Mouse (Mus musculus) limb, embryonic 12.5 days (tissue): Measurements from ENCODE around the gene Usp8. TPM values are rescaled to one million over a fixed set of nuclear protein-coding genes. Genes with fewer than 3 reads are reported as not detected.

Experiments used
- ATAC-seq: fragments of 200-750 bp; cut with Nextera tagmentation; 2 replicates; pipeline ENCODE4 v1.8.0; 2017; ENCODE audit warnings: low read depth, moderate TSS enrichment; ENCODE audit not compliant: insufficient number of reproducible peaks, insufficient read depth, low FRiP score, low TSS enrichment
- H3K27ac ChIP-seq: fragments of 300-500 bp; sonication (generic); 2 replicates; pipeline ENCODE4 v1.5.1; 2016; ENCODE audit warnings: mild to moderate bottlenecking, moderate library complexity
- H3K27me3 ChIP-seq: fragments of 300-500 bp; sonication (generic); 2 replicates; pipeline ENCODE4 v1.6.1; 2016; ENCODE audit warnings: mild to moderate bottlenecking, moderate library complexity
- H3K36me3 ChIP-seq: fragments of 300-500 bp; sonication (generic); 2 replicates; pipeline ENCODE4 v1.6.1; 2016; ENCODE audit warnings: mild to moderate bottlenecking, moderate library complexity
- H3K4me1 ChIP-seq: fragments of 300-500 bp; sonication (generic); replicated peaks from 2 replicates; pipeline ENCODE4 v1.6.1; 2016
- H3K4me2 ChIP-seq: fragments of 300-500 bp; sonication (generic); 2 replicates; pipeline ENCODE4 v1.6.1; 2016; ENCODE audit warnings: mild to moderate bottlenecking, moderate library complexity
- H3K4me3 ChIP-seq: fragments of 300-500 bp; sonication (generic); replicated peaks from 2 replicates; pipeline ENCODE4 v1.5.1; 2016; ENCODE audit warnings: mild to moderate bottlenecking
- H3K9ac ChIP-seq: fragments of 300-500 bp; sonication (generic); replicated peaks from 2 replicates; pipeline ENCODE4 v1.6.1; 2016; ENCODE audit warnings: mild to moderate bottlenecking, moderate library complexity
- H3K9me3 ChIP-seq: fragments of 300-500 bp; sonication (generic); 2 replicates; pipeline ENCODE4 v1.6.1; 2016; ENCODE audit warnings: mild to moderate bottlenecking, moderate library complexity
- WGBS: fragments of 180-500 bp; shearing (Covaris S2); methylation state at CpG from one replicate; pipeline ENCODE4 v1.1.7; 2016; 5-methylcytosine and 5-hydroxymethylcytosine counted together
- polyA plus RNA-seq: library from polyadenylated mRNA; unstranded; fragments of >200 nt; fragmentation: Nextera tagmentation; extraction: Ambion mirVana; gene quantifications from 2 replicates; pipeline ENCODE4 v1.2.1, GENCODE M21; 2016

Usp8 gene
- polyA plus RNA-seq, 1 experiment from 2014 or later, result 39.1 TPM

DNA sequence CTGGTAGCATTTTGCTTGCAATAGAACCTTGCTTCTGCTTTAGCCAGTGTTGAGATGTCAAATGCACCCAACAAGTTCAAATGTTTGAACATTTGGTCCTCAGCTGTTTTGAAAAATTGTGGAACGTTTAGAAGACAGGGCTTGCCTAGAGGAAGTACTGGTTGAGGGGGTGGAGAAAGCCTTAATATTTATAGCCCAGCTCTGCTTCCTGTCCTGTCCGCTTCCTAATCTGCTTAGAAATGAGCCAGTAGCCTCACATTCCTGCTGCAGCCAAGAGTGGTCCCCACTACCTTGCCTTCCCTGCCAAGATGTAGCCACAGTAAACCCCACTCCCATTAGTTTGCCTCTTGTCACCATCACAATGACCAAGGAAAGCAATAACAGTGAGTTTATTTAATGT, 24.8 kb upstream of the Usp8 start:
- Histone ChIP-seq H3K36me3 (peaks cover 43% of the 10 kb centered on the region), H3K27me3 (no peaks in the 10 kb centered on the region), H3K9me3 (peaks cover 5% of the 10 kb centered on the region; the same call in 1 of the 2 replicates), H3K9ac (no peak overlapping the region), H3K4me3 (no peak overlapping the region), H3K4me1 (no peaks in the 10 kb centered on the region), H3K4me2 (no peak overlapping the region), H3K27ac (no peak overlapping the region)
- 80% methylated on average over 2 of the region's 2 CpGs for WGBS
- ATAC-seq, result no peak

DNA sequence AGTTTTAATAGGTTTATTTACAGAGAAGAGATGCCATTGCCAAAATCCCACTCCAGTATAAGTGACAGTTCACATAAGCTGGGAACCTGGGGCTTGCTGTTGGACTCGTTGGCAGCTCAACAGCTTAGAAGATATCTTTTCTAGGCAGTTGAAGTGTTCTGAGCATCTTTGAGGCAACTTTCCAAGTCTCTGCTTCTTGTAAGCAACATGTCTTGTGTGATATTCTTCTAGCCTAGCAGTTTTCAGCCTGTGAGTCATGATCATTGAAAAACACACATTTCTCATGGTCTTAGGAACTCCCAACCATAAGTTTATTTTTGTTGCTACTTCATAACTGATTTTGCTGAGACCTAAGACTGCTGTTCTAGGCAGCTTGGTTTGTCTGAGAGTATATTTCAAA, 24.2 kb upstream of the Usp8 start:
- Histone ChIP-seq H3K27ac (no peak overlapping the region), H3K9me3 (peaks cover 5% of the 10 kb centered on the region; the same call in 1 of the 2 replicates), H3K4me2 (no peak overlapping the region), H3K9ac (no peak overlapping the region), H3K4me3 (no peak overlapping the region), H3K36me3 (peaks cover 45% of the 10 kb centered on the region), H3K27me3 (no peaks in the 10 kb centered on the region), H3K4me1 (no peaks in the 10 kb centered on the region)
- WGBS, result 93% methylated on average over 1 of the region's 1 CpGs
- ATAC-seq, result no peak

DNA sequence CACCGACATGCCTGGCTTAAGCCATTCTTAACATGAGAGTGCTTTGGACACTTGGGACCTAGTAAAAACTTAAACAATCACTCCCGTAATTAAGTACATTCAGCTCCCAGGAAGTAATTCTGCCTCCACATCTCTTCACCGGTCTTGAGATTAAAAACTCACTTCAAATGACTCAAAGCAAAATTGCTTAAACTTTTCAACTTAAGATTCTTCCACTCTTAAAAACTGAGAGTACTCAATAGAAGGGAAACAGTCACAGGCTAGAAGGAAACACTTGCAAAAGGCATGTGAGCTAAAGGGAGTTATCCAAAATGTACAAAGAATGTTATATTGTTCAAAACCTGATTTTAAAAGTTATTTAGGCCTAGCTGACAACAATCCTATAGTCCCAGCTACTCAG, 15.8 kb upstream of the Usp8 start:
- Histone ChIP-seq H3K27me3 (no peaks in the 10 kb centered on the region), H3K4me2 (no peak overlapping the region), H3K9ac (no peak overlapping the region), H3K4me3 (no peak overlapping the region), H3K27ac (no peak overlapping the region), H3K9me3 (no peaks in the 10 kb centered on the region), H3K36me3 (peaks cover 4% of the 10 kb centered on the region; the same call in 1 of the 2 replicates), H3K4me1 (no peaks in the 10 kb centered on the region)
- WGBS, result 80% methylated on average over 3 of the region's 3 CpGs
- ATAC-seq, result no peak

DNA sequence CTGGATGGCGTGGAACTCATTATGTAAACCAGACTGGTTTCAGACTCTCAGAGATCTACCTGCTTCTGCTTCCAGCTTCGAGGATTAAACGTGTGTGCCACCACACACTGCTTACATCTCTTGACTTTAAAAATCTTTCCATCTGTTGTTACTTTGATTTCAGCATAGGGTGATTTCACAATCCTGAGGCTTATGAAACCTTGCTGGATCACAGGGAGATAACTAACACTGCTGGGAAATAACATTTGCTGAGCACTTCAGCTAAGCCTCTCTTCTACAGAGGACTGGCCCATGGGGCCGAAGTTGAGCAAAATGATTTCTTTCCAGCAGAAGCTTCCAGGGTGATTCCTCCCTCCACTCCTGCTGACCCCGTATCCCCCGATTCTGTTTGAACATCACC, 11.8 kb upstream of the Usp8 start:
- no peak for ATAC-seq
- H3K4me2 ChIP-seq, result no peak overlapping the region
- H3K36me3 ChIP-seq, result no peaks in the 10 kb centered on the region
- no peak overlapping the region for H3K27ac ChIP-seq
- H3K4me1 ChIP-seq, result no peaks in the 10 kb centered on the region
- H3K9ac ChIP-seq, result no peak overlapping the region
- H3K27me3 ChIP-seq, result no peaks in the 10 kb centered on the region
- WGBS, result 85% methylated on average over 6 of the region's 6 CpGs
- no peak overlapping the region for H3K4me3 ChIP-seq
- no peaks in the 10 kb centered on the region for H3K9me3 ChIP-seq

DNA sequence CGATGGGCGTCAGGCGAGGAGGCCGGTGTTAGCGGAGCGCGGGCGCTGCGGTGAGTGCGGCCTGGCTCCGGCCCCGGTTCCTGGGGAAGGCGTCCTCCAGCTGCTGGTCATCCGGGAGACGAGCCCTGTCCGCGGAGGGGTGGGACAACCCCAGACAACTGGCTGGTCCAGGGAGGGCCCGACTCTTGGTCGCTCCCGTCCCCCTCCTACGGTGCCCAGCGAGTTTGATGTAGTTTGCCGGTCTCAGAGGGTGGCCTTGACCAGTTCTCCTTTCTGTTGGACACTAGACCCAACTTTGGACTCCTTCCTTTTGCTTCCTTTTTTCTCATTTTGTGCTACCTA, 281 bp downstream of the Usp8 start:
- Histone ChIP-seq H3K9ac (peak overlapping the region; percentile 89), H3K27me3 (no peaks in the 10 kb centered on the region), H3K4me1 (peaks cover 11% of the 10 kb centered on the region; the same call in 1 of the 2 replicates), H3K9me3 (no peaks in the 10 kb centered on the region), H3K36me3 (peaks cover 1% of the 10 kb centered on the region; the same call in 1 of the 2 replicates), H3K4me3 (peak overlapping the region; percentile 89), H3K27ac (peak overlapping the region; percentile 83), H3K4me2 (peak overlapping the region; percentile 63)
- peak; percentile 85 for ATAC-seq
- 0% methylated on average over 22 of the region's 23 CpGs for WGBS

DNA sequence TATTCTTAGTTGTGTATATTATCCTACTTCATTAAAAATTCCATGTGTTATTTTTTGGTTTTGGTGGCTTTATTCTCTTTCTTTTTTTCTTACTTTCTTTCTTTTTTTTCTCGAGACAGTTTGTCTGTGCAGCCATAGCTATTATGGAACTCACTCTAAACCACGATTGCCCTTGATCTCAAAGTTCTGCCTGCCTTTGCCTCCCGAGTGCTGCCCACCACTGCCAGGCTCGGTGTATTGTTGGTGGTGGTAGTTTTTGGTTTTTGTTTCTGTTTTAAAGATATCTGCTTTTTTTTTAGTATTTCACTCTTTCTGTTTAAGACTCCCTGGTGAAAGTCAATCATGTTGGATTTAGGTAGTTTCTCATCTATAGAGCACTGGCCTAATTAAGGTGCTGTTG, 1.2 kb downstream of the Usp8 start:
- 89% methylated on average over 4 of the region's 4 CpGs for WGBS
- peak overlapping the region; percentile 63 for H3K4me2 ChIP-seq
- H3K9ac ChIP-seq, result no peak overlapping the region
- ATAC-seq, result no peak
- H3K4me3 ChIP-seq, result peak overlapping the region; percentile 89; the same call in 1 of the 2 replicates
- H3K4me1 ChIP-seq, result peaks cover 11% of the 10 kb centered on the region; the same call in 1 of the 2 replicates
- H3K27me3 ChIP-seq, result no peaks in the 10 kb centered on the region
- no peak overlapping the region for H3K27ac ChIP-seq
- no peaks in the 10 kb centered on the region for H3K9me3 ChIP-seq
- H3K36me3 ChIP-seq, result peaks cover 4% of the 10 kb centered on the region; the same call in 1 of the 2 replicates

DNA sequence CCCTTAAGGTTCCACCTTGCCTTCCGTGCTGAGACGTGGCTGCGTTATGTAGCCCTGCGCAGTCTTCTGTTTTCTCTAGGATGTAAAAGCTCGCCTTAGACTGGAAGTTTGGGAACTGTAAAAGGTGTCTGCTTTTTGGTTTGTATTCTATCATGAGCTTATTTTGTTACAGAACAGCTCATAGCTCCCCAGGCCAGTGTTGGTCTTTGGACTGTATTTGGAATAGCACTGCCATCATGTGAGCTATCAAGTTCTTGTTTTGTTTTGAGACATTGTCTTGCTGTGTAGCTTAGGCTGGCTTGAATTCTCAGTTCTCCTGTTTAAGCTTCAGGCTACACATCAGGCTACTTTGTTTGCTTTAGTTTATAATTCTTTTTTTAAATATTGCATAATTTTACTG, 5.4 kb downstream of the Usp8 start:
- no peak overlapping the region for H3K4me3 ChIP-seq
- ATAC-seq, result no peak
- H3K27ac ChIP-seq, result no peak overlapping the region
- H3K9me3 ChIP-seq, result no peaks in the 10 kb centered on the region
- H3K27me3 ChIP-seq, result no peaks in the 10 kb centered on the region
- H3K4me1 ChIP-seq, result peaks cover 11% of the 10 kb centered on the region; the same call in 1 of the 2 replicates
- no peak overlapping the region for H3K4me2 ChIP-seq
- peaks cover 4% of the 10 kb centered on the region; the same call in 1 of the 2 replicates for H3K36me3 ChIP-seq
- WGBS, result 96% methylated on average over 5 of the region's 5 CpGs
- no peak overlapping the region for H3K9ac ChIP-seq

DNA sequence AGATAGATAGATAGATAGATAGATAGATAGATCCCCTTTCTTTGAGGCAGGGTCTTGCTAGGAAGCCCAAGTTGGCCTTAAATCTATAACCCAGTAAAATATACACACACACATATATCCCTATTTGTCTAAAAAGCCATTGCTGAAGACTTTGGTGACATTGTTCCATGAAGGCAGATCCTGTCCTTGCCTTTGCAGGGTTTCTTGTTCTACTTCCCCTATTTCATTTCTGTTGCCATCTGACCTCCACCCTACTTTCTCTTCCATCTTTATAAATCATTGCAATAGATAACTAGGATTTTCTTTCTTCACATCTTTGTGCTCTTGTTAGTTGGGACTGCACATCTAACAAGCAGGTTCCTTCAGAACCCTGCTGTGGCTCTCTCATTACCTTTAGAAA, 5.8 kb downstream of the Usp8 start:
- H3K4me3 ChIP-seq, result no peak overlapping the region
- no peak overlapping the region for H3K27ac ChIP-seq
- H3K36me3 ChIP-seq, result peaks cover 7% of the 10 kb centered on the region; the same call in 1 of the 2 replicates
- no peaks in the 10 kb centered on the region for H3K27me3 ChIP-seq
- no peaks in the 10 kb centered on the region for H3K9me3 ChIP-seq
- peaks cover 8% of the 10 kb centered on the region; the same call in 1 of the 2 replicates for H3K4me1 ChIP-seq
- H3K9ac ChIP-seq, result no peak overlapping the region
- H3K4me2 ChIP-seq, result no peak overlapping the region
- no peak for ATAC-seq

DNA sequence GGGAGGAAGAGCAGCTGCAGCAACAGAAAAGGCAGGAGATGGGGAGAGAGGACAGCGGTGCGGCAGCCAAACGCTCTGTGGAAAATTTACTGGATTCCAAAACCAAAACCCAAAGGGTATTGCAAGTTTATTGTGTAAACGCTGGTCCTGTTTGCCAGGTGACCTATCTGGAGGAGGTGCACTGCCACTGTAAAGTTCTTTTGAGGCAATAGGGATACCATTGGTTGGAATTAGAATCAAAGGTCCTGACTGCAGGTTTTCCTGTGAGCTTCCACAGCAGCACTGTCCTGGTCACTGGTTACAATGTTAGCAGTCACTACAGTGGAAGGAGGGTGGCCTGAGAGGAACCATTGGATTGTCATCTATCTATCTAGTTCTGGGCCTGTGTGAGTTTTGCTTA, 22.1 kb downstream of the Usp8 start:
- Histone ChIP-seq H3K27me3 (no peaks in the 10 kb centered on the region), H3K4me1 (no peaks in the 10 kb centered on the region), H3K4me2 (no peak overlapping the region), H3K27ac (no peak overlapping the region), H3K9ac (no peak overlapping the region), H3K9me3 (no peaks in the 10 kb centered on the region), H3K4me3 (no peak overlapping the region), H3K36me3 (peaks cover 65% of the 10 kb centered on the region)
- 96% methylated on average over 4 of the region's 4 CpGs for WGBS
- ATAC-seq, result no peak

DNA sequence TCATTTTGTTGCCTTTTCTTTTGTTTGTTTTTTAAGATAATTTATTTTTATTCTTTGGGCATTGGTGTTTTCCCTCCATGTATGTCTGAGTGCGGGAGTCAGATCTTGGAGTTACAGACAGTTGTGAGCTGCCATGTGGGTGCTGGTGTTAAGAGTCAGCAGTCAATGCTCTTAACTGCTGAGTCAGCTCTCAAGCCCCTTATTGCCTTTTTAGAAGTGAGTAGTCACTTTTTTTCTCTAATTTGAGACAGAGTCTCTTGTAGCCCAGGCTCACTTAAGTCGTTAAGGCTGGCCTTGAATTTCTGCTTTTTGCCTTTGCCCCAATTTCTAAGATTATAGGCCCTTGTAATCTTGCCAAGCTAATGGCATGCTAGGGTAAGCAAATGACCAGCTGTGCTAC, 23.4 kb downstream of the Usp8 start:
- peaks cover 71% of the 10 kb centered on the region for H3K36me3 ChIP-seq
- H3K4me1 ChIP-seq, result no peaks in the 10 kb centered on the region
- H3K9me3 ChIP-seq, result no peaks in the 10 kb centered on the region
- no peak overlapping the region for H3K27ac ChIP-seq
- no peak for ATAC-seq
- no peak overlapping the region for H3K9ac ChIP-seq
- no peak overlapping the region for H3K4me2 ChIP-seq
- H3K4me3 ChIP-seq, result no peak overlapping the region
- 83% methylated on average over 2 of the region's 2 CpGs for WGBS
- H3K27me3 ChIP-seq, result no peaks in the 10 kb centered on the region

DNA sequence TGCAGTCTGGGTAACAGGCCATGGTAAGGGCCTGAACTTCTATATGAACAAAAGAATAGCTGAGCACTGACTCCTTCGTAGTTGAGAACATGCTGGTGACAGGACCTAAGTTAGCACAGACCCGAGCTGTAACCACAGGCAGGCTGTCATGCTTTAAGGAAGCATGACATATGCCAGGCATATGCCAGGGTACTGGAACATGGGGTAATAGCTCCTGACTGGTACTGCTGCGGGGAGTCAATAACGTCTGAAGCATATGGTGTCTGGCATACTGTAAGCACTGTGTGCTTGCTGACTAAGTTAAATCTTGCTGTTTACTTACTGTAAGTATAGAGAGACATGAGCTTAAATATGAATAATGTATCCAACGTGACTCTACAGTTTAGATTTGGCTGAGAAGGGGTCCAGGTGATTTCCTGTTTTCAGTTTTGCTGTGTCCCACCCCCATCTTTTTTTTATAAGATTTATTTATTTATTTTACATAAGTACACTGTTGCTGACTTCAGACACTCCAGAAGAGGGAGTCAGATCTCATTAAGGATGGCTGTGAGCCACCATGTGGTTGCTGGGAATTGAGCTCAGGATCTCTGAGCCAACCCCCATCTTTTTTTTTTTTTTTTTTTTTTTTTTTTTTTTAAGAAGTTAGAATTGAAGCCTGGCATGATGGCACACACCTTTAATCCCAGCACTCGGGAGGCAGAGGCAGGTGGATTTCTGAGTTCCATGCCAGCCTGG, 28.4 kb downstream of the Usp8 start:
- H3K4me3 ChIP-seq, result no peak overlapping the region
- H3K27me3 ChIP-seq, result no peaks in the 10 kb centered on the region
- no peak overlapping the region for H3K9ac ChIP-seq
- H3K4me1 ChIP-seq, result no peaks in the 10 kb centered on the region
- H3K9me3 ChIP-seq, result no peaks in the 10 kb centered on the region
- ATAC-seq, result no peak
- H3K4me2 ChIP-seq, result no peak overlapping the region
- H3K27ac ChIP-seq, result no peak overlapping the region
- 90% methylated on average over 6 of the region's 6 CpGs for WGBS
- peaks cover 78% of the 10 kb centered on the region for H3K36me3 ChIP-seq

DNA sequence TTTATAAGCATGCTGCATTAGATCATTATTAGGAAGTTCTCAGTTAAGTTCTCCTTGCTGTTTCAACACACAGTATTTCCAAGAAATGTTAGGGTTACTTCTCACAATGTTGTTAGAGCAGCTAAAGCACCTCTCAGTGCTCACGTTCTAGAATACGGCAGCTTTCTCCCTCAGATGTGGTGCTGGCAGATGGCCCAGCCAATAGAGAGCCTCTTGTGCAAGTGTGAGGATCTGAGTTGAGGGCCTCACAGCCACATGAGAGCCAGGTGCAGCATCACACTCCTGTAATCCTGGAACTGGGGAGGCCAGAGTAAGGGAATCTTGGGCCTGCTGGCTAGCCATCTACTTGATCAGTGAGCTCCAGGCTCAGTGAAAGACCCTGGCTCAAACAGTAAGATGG, 33.2 kb downstream of the Usp8 start:
- ATAC-seq, result no peak
- Histone ChIP-seq H3K4me3 (no peak overlapping the region), H3K9ac (no peak overlapping the region), H3K4me1 (no peaks in the 10 kb centered on the region), H3K27ac (no peak overlapping the region), H3K36me3 (peaks cover 81% of the 10 kb centered on the region), H3K4me2 (no peak overlapping the region), H3K9me3 (no peaks in the 10 kb centered on the region), H3K27me3 (no peaks in the 10 kb centered on the region)
- WGBS, result 90% methylated on average over 2 of the region's 2 CpGs
